Mouse (Mus musculus) bone marrow, adult 2 months (tissue): ENCODE measurements at regions not wholly inside any gene's neighbourhood (a gene's known extent, or its start where the extent isn't known, plus 50 kb on each side); places are given as distances from the start of the nearest gene placed in this dataset.

ENCODE experiments used
- CTCF ChIP-seq: fragments of 200-500 bp; IDR thresholded peaks from 2 replicates; pipeline ENCODE4 v1.5.1; 2011; ENCODE audit warnings: low read length, control low read depth; ENCODE audit not compliant: control insufficient read depth, insufficient read depth
- POLR2A ChIP-seq: fragments of 200-500 bp; IDR thresholded peaks from 2 replicates; pipeline ENCODE4 v1.6.1; 2011; ENCODE audit warnings: low read depth, mild to moderate bottlenecking, control low read depth, low read length, borderline replicate concordance; ENCODE audit not compliant: control insufficient read depth

DNA sequence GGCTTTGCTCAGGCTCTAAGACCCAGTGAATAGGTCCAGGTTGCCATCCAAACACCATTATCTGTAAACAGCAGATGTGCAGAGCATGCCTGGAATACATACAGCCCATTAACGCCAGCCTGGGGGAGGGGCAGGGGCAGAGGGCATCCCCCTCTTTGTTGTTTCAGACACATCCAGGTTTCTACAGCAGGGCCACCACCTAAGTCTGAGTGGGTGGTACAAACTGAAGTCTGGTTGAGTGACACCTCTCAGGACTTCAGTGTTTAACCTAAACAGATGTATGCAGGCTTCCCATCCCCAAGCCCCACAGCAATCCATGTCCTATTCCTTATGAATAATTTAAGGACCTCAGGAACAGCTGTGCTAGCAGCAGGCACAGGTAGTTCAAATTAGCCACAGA, 194.2 kb downstream of the Xxylt1 start:
- TF ChIP-seq CTCF (no peak), POLR2A (no peak)
